Mouse (Mus musculus) embryonic facial prominence, embryonic 10.5 days (tissue): ENCODE results near the gene Rab3c. TPM values are rescaled to one million over a fixed set of nuclear protein-coding genes. Genes with fewer than 3 reads are reported as not detected.

Source experiments
- DNase-seq: peaks from one replicate; pipeline ENCODE4 v3.0.0-alpha.2; 2017; ENCODE audit warnings: low spot score
- H3K27ac ChIP-seq: fragments of 300-500 bp; sonication (generic); replicated peaks from 2 replicates; pipeline ENCODE4 v1.5.1; 2016; ENCODE audit warnings: mild to moderate bottlenecking
- H3K27me3 ChIP-seq: fragments of 300-500 bp; sonication (generic); replicated peaks from 2 replicates; pipeline ENCODE4 v1.6.1; 2016; ENCODE audit warnings: low read depth, mild to moderate bottlenecking; ENCODE audit not compliant: poor library complexity, severe bottlenecking
- H3K36me3 ChIP-seq: fragments of 300-500 bp; sonication (generic); replicated peaks from 2 replicates; pipeline ENCODE4 v1.6.1; 2016; ENCODE audit warnings: mild to moderate bottlenecking, moderate library complexity
- H3K4me1 ChIP-seq: fragments of 300-500 bp; sonication (generic); 2 replicates; pipeline ENCODE4 v1.6.1; 2016
- H3K4me3 ChIP-seq: fragments of 300-500 bp; sonication (generic); 2 replicates; pipeline ENCODE4 v1.5.1; 2016; ENCODE audit warnings: mild to moderate bottlenecking, moderate library complexity
- H3K9me3 ChIP-seq: fragments of 300-500 bp; sonication (generic); 2 replicates; pipeline ENCODE4 v1.6.1; 2016; ENCODE audit warnings: mild to moderate bottlenecking
- WGBS: fragments of 180-500 bp; shearing (Covaris S2); methylation state at CpG from one replicate; pipeline ENCODE4 v1.1.7; 2016; 5-methylcytosine and 5-hydroxymethylcytosine counted together
- polyA plus RNA-seq: library from polyadenylated mRNA; unstranded; fragments of >200 nt; fragmentation: Nextera tagmentation; extraction: Ambion mirVana; gene quantifications from 2 replicates; pipeline ENCODE4 v1.2.1, GENCODE M21; 2016

Gene Rab3c
- polyA plus RNA-seq, 1 experiment from 2014 or later: 2.9 TPM

DNA sequence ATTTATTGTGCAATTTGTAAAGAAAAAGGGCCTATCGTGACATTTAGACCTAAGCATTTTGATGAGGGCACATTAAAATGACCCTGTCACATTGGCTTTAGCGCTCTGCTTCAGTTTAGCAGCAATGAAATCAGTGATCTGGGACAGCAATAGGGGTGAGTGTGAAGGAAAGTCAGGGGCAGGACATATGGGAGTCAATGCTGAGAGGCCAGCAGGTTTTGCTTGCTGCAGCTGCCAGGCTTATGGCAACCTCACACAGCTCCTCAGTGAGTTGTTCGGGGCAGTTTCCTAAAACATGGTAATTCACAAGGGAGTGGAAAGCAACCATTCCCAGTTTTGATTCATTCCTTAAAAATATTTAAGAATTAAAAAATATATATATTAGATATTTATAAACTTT lies 111.1 kb downstream of the Rab3c start:
- no peak overlapping the region for H3K27ac ChIP-seq
- no peaks in the 10 kb centered on the region for H3K9me3 ChIP-seq
- H3K36me3 ChIP-seq: no peaks in the 10 kb centered on the region
- H3K27me3 ChIP-seq: no peaks in the 10 kb centered on the region
- no peak for DNase-seq
- 83% methylated on average over 3 of the region's 3 CpGs for WGBS
- H3K4me3 ChIP-seq: no peak overlapping the region
- no peaks in the 10 kb centered on the region for H3K4me1 ChIP-seq

DNA sequence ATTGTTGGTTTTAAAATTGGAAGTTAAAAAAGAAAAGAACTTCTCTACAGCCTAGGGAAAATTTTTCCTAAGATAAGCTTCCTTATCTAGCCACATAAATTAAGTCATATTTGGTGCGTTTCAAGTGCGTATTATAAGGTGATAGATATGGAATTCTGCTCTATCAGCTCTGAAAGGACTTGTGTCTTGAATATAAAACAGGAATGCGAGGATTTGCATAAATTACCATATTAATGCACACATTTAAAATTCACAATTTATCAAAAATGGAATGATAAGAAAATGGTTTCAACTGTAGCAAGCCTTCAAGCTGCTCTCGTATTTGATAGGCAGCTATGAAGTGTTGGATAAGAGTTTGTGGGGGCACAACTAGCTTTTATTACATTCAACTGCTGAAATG lies 111.6 kb downstream of the Rab3c start:
- no peaks in the 10 kb centered on the region for H3K9me3 ChIP-seq
- no peaks in the 10 kb centered on the region for H3K4me1 ChIP-seq
- no peak for DNase-seq
- 86% methylated on average over 4 of the region's 4 CpGs for WGBS
- no peak overlapping the region for H3K27ac ChIP-seq
- H3K4me3 ChIP-seq: no peak overlapping the region
- H3K36me3 ChIP-seq: no peaks in the 10 kb centered on the region
- H3K27me3 ChIP-seq: no peaks in the 10 kb centered on the region

DNA sequence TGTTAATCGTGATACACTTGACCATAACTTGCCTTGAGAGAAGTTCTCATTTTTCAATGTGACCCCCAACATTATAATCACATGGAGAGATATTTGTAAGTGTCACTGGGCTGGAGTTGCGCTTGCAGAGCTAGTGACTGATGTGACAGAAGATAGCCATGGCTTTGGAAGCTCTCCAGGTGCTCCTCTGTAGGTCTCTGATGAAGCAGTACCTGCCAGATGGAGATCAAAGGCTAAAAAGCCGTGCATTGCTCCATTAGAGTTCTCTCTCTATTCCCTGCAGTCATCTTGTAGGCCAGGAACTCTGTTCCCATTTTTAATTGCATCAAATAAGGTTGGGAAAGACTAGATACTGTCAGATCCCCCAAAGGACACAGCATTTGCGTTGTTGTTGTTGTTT lies 112.2 kb downstream of the Rab3c start:
- no peak overlapping the region for H3K27ac ChIP-seq
- no peaks in the 10 kb centered on the region for H3K4me1 ChIP-seq
- H3K27me3 ChIP-seq: no peaks in the 10 kb centered on the region
- no peak for DNase-seq
- WGBS: 85% methylated on average over 4 of the region's 4 CpGs
- H3K9me3 ChIP-seq: no peaks in the 10 kb centered on the region
- H3K36me3 ChIP-seq: no peaks in the 10 kb centered on the region
- no peak overlapping the region for H3K4me3 ChIP-seq

DNA sequence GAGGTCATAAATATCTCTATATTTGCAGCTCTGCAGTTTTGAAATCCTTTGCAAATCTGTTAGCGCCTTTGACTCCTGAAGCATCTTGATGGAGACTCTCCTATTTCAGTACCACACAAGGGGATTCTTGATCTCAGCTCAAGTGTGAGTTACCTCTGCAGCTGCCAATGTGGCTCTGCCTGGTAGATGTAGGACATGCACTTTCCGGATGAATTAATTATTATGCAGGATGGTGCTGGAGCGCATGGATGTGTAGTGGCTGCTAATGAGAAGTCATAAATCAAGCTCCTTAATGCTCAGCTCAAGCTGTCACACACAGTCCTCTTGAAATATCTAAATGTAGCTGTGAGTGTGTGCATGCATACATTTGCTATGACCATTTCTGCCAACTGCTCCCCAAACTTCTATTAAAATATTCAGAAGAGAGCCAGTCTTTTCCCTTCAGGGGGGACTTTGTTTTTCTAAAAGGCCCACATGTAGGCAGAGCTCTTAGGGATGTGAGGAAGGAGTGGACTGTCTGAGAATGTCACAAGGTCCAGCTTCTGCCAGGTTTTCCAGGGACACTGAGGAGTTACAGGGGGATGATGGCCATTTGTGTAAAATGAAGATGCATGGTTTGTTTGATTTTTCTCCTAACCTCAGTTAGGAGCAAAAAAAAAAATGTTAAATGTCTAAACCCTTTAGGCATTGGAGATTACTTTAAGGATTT lies 114.0 kb downstream of the Rab3c start:
- Histone ChIP-seq H3K4me3 (no peak overlapping the region), H3K4me1 (no peaks in the 10 kb centered on the region), H3K27me3 (no peaks in the 10 kb centered on the region), H3K36me3 (no peaks in the 10 kb centered on the region), H3K9me3 (no peaks in the 10 kb centered on the region), H3K27ac (no peak overlapping the region)
- WGBS: 88% methylated on average over 3 of the region's 3 CpGs
- DNase-seq: no peak

GRCm38 (mm10) chr13:110159980-110160379 lies 120.8 kb downstream of the Rab3c start:
- Histone ChIP-seq H3K36me3 (no peaks in the 10 kb centered on the region), H3K4me3 (no peak overlapping the region), H3K4me1 (no peaks in the 10 kb centered on the region), H3K9me3 (no peaks in the 10 kb centered on the region), H3K27me3 (no peaks in the 10 kb centered on the region), H3K27ac (no peak overlapping the region)
- no peak for DNase-seq
- WGBS: 69% methylated on average over 4 of the region's 4 CpGs

GRCm38 (mm10) chr13:110158588-110159519 lies 121.9 kb downstream of the Rab3c start:
- WGBS: 79% methylated on average over 7 of the region's 7 CpGs
- H3K4me3 ChIP-seq: no peak overlapping the region
- H3K27me3 ChIP-seq: no peaks in the 10 kb centered on the region
- H3K4me1 ChIP-seq: no peaks in the 10 kb centered on the region
- DNase-seq: no peak
- H3K36me3 ChIP-seq: no peaks in the 10 kb centered on the region
- no peaks in the 10 kb centered on the region for H3K9me3 ChIP-seq
- H3K27ac ChIP-seq: no peak overlapping the region

- no peak for DNase-seq
- H3K9me3 ChIP-seq: no peaks in the 10 kb centered on the region
- H3K27ac ChIP-seq: no peak overlapping the region
- H3K4me3 ChIP-seq: no peak overlapping the region
- 53% methylated on average over 3 of the region's 3 CpGs for WGBS
- no peaks in the 10 kb centered on the region for H3K36me3 ChIP-seq
- no peaks in the 10 kb centered on the region for H3K27me3 ChIP-seq
- no peaks in the 10 kb centered on the region for H3K4me1 ChIP-seq
Measured at GRCm38 (mm10) chr13:110145545-110145944, 135.3 kb downstream of the Rab3c start.

DNA sequence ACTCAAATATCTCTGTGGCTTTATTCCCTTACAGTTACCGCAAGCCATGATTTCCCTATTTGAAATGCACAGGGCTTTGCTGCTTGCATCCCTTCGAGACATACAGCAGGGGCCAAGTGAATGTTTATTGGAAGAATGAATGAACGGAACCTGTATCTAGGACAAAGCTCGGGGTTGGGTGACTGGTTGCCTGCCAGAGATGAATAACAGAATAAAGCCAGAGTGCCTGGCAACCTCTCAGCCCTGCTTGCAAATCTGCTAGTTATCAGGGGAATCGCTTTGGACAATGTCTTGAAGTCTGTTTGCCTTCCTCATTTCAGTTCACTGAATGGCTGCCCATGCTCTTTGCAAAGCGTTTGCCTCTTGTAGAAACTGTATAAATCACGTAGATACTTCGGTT lies 135.8 kb downstream of the Rab3c start:
- H3K4me1 ChIP-seq: no peaks in the 10 kb centered on the region
- no peaks in the 10 kb centered on the region for H3K36me3 ChIP-seq
- WGBS: 82% methylated on average over 8 of the region's 8 CpGs
- H3K4me3 ChIP-seq: no peak overlapping the region
- no peaks in the 10 kb centered on the region for H3K27me3 ChIP-seq
- no peak overlapping the region for H3K27ac ChIP-seq
- no peak for DNase-seq
- H3K9me3 ChIP-seq: no peaks in the 10 kb centered on the region

- H3K27ac ChIP-seq: no peak overlapping the region
- no peaks in the 10 kb centered on the region for H3K9me3 ChIP-seq
- WGBS: 85% methylated on average over 5 of the region's 5 CpGs
- no peaks in the 10 kb centered on the region for H3K4me1 ChIP-seq
- H3K4me3 ChIP-seq: no peak overlapping the region
- H3K36me3 ChIP-seq: no peaks in the 10 kb centered on the region
- DNase-seq: no peak
- H3K27me3 ChIP-seq: no peaks in the 10 kb centered on the region
Measured at GRCm38 (mm10) chr13:110139339-110139738, 141.5 kb downstream of the Rab3c start.

- Histone ChIP-seq H3K4me3 (no peak overlapping the region), H3K27me3 (no peaks in the 10 kb centered on the region), H3K36me3 (no peaks in the 10 kb centered on the region), H3K27ac (no peak overlapping the region), H3K9me3 (no peaks in the 10 kb centered on the region), H3K4me1 (no peaks in the 10 kb centered on the region)
- no peak for DNase-seq
- 80% methylated on average over 5 of the region's 5 CpGs for WGBS
Measured at GRCm38 (mm10) chr13:110138644-110139043, 142.2 kb downstream of the Rab3c start.

DNA sequence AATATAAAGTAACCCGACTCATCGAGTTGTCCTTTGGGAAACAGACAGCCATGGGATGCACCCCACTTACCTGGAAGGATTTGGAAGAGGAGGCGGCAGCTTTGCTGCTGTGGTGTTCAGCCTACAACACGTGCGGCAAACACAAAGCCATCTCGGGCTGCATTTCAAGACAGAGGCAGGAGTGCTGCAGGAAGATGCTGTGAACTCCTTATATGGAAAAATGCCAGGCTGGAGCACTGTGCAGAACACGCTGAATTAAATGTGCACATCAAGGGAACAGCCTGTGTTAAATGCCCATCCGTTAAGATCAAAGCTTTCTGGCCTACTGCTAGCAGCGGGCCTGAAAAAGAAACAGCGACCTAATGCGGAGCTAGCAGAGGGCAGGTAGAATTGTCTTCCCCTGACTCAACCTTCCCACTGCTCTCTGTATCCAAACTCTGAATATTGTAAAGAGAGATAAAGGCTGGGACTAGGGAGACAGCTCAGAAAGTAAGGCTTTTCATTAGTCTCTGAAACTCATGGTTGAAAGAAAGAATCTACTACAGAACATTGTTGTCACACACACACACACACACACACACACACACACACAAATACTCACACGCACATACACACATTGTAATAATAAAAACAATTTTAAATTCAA lies 153.1 kb downstream of the Rab3c start:
- H3K36me3 ChIP-seq: no peaks in the 10 kb centered on the region
- H3K27ac ChIP-seq: no peak overlapping the region
- WGBS: 81% methylated on average over 12 of the region's 12 CpGs

GRCm38 (mm10) chr13:110122825-110123224 lies 158.0 kb downstream of the Rab3c start:
- H3K4me3 ChIP-seq: no peak overlapping the region
- H3K36me3 ChIP-seq: no peaks in the 10 kb centered on the region
- no peaks in the 10 kb centered on the region for H3K4me1 ChIP-seq
- no peak overlapping the region for H3K27ac ChIP-seq
- DNase-seq: no peak
- no peaks in the 10 kb centered on the region for H3K27me3 ChIP-seq
- 86% methylated on average over 4 of the region's 4 CpGs for WGBS
- no peaks in the 10 kb centered on the region for H3K9me3 ChIP-seq

More for the DNA sequence above, 153.1 kb downstream of the Rab3c start:
- Histone ChIP-seq H3K9me3 (no peaks in the 10 kb centered on the region), H3K27me3 (no peaks in the 10 kb centered on the region), H3K4me1 (no peaks in the 10 kb centered on the region), H3K4me3 (no peak overlapping the region)
- DNase-seq: no peak
